Mouse (Mus musculus): ENCODE measurements around the gene Nxpe5.
"Not testable (repeated sequence)": the region's sequence is repeated elsewhere in the genome, so short reads cannot be mapped to it uniquely, and the experiment has no call there.

The Nxpe5 gene

GRCm38 (mm10) chr5:138225700-138226099 is at the start of gene Nxpe5:
Nxpe5 (plus strand) TSS chr5:138225898.
- DNase-seq, result no peak

GRCm38 (mm10) chr5:138186950-138187638 is 38.6 kb upstream of the Nxpe5 start, which contains the start of the genes Taf6 and Cnpy4:
Taf6 (minus strand) TSS chr5:138187451.
Cnpy4 (plus strand) TSS chr5:138187485.
- DNase-seq, result peak; percentile 74

- DNase-seq, result peak; percentile 69
Measured at GRCm38 (mm10) chr5:138187661-138188306, 37.9 kb upstream of the Nxpe5 start.

- peak; percentile 83 for DNase-seq
Measured at GRCm38 (mm10) chr5:138193771-138194727, 31.6 kb upstream of the Nxpe5 start, which contains the start of gene Mblac1. Mblac1 (plus strand) TSS chr5:138194314.

- peak; percentile 46 for DNase-seq
Measured at GRCm38 (mm10) chr5:138194755-138195345, 30.8 kb upstream of the Nxpe5 start.

GRCm38 (mm10) chr5:138195463-138195862 is 30.2 kb upstream of the Nxpe5 start:
- DNase-seq, result no peak

- no peak for DNase-seq
Measured at GRCm38 (mm10) chr5:138199576-138199975, 26.1 kb upstream of the Nxpe5 start.

- no peak for DNase-seq
Measured at GRCm38 (mm10) chr5:138202086-138202485, 23.6 kb upstream of the Nxpe5 start.

- DNase-seq, result no peak
Measured at GRCm38 (mm10) chr5:138207253-138207652, 18.4 kb upstream of the Nxpe5 start.

- no peak for DNase-seq
Measured at GRCm38 (mm10) chr5:138207873-138208272, 17.8 kb upstream of the Nxpe5 start.

GRCm38 (mm10) chr5:138216632-138217031 is 9.1 kb upstream of the Nxpe5 start:
- not testable (repeated sequence) for DNase-seq

- DNase-seq, result no peak
Measured at GRCm38 (mm10) chr5:138219864-138220263, 5.8 kb upstream of the Nxpe5 start.

GRCm38 (mm10) chr5:138222111-138222510 is 3.6 kb upstream of the Nxpe5 start:
- DNase-seq, result peak; percentile 73

- DNase-seq, result no peak
Measured at GRCm38 (mm10) chr5:138223287-138223686, 2.4 kb upstream of the Nxpe5 start.

GRCm38 (mm10) chr5:138226491-138226890 is 793 bp downstream of the Nxpe5 start:
- no peak for DNase-seq

GRCm38 (mm10) chr5:138227367-138227766 is 1.7 kb downstream of the Nxpe5 start:
- no peak for DNase-seq

- no peak for DNase-seq
Measured at GRCm38 (mm10) chr5:138228026-138228425, 2.3 kb downstream of the Nxpe5 start.

- DNase-seq, result no peak
Measured at GRCm38 (mm10) chr5:138229511-138229910, 3.8 kb downstream of the Nxpe5 start.

GRCm38 (mm10) chr5:138233778-138234177 is 8.1 kb downstream of the Nxpe5 start:
- DNase-seq, result no peak

- no peak for DNase-seq
Measured at GRCm38 (mm10) chr5:138234224-138234623, 8.5 kb downstream of the Nxpe5 start.

GRCm38 (mm10) chr5:138241511-138241910 is 15.8 kb downstream of the Nxpe5 start:
- no peak for DNase-seq

- DNase-seq, result no peak
Measured at GRCm38 (mm10) chr5:138251144-138251543, 25.4 kb downstream of the Nxpe5 start.

GRCm38 (mm10) chr5:138253061-138253460 is 27.4 kb downstream of the Nxpe5 start:
- no peak for DNase-seq

All from right cerebral cortex, postnatal 25 days (tissue).